Mouse (Mus musculus) macrophage (primary cell): ENCODE results near the gene Ell2. TPM values are rescaled to one million over a fixed set of nuclear protein-coding genes. Genes with fewer than 3 reads are reported as not detected.

Experiments
- H3K27ac ChIP-seq: fragments of 350-480 bp; formaldehyde crosslinking; 2 replicates; pipeline ENCODE4 v1.9.0; 2021
- H3K36me3 ChIP-seq: fragments of 350-480 bp; formaldehyde crosslinking; 2 replicates; pipeline ENCODE4 v1.9.0; 2021; ENCODE audit errors: inconsistent target
- H3K4me3 ChIP-seq: fragments of 350-480 bp; formaldehyde crosslinking; 2 replicates; pipeline ENCODE4 v1.9.0; 2021; ENCODE audit errors: inconsistent target
- H3K79me2 ChIP-seq: fragments of 350-480 bp; formaldehyde crosslinking; 2 replicates; pipeline ENCODE4 v1.9.0; 2021; ENCODE audit errors: inconsistent target
- WGBS: methylation state at CpG from one replicate; pipeline ENCODE4 v1.1.7; 2026; ENCODE audit warnings: inconsistent platforms; ENCODE audit not compliant: missing documents; 5-methylcytosine and 5-hydroxymethylcytosine counted together
- polyA plus RNA-seq: library from polyadenylated mRNA; stranded (reverse); fragments of 250-400 nt; gene quantifications from 3 replicates; pipeline ENCODE4 v1.2.4, GENCODE M21; 2018; ENCODE audit warnings: inconsistent platforms

The Ell2 gene
- polyA plus RNA-seq, 1 experiment from 2014 or later = 35.1 TPM

DNA sequence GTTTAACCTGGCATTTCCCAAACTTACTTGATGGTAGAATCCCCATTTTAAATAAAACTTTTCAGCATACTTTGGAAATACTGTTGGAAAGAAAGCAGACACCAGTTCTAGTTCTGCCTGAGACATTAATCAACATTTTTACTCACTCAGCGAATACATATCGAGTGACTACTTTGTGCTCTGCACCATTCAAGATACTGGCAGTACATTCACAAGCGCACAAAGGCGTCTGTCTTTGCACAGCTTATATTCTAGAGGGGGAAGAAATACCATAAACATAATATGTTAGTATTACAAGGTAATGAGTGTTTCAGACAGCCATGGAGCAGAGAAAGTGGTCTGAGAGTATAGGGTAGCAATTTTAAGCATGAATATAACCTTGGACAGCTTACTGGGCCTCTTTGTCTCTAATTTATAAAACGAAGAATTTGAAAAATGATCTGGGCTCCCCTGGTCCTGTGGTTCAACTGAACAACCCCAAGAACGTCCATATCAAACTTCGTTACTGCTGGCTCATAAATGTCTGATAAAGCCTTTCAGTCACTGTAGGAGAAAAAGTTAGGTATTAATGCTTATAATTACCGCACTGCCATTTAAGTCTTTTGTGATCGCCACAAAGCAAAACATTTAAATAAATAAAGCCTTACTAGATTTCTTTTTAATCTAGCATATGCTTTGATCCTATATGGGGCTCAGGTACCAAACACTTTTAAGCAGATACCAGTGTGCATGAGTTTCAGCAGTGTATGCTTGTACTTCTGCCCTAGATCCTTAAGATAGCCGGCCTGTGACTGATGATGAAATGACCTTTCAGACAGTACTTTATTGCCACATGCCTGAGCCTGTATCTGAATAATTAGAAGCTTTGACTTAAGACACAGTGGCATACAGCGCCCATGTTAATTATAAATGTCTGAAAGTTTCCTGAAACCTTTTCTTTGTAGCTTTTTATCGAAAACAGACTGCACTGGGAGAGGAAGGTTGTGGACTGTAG, 35.5 kb downstream of the Ell2 start:
- no peaks in the 10 kb centered on the region for H3K36me3 ChIP-seq
- peaks cover 90% of the 10 kb centered on the region for H3K79me2 ChIP-seq
- no peak overlapping the region for H3K27ac ChIP-seq
- 89% methylated on average over 12 of the region's 12 CpGs for WGBS
- H3K4me3 ChIP-seq = no peak overlapping the region

DNA sequence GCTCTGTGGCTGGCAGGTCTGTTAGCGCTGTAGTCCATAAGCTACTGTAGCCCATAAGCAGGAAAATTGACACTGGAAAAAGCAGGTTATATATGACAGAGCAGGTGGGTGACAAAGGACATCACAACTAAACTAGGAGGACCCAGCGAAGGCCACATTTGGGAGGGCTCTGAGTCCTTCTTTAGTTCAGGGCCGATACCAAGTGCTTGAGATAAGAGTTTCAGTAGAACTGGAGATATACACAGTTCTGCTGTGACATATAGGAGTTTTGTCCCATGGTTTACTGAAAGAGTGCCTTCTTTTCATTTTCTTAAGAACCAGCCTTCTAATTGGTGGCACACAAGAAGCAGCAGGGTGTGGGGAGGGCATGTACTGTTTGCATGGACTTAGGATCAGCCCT, 36.4 kb downstream of the Ell2 start:
- Histone ChIP-seq H3K79me2 (peaks cover 81% of the 10 kb centered on the region), H3K4me3 (no peak overlapping the region), H3K27ac (no peak overlapping the region), H3K36me3 (no peaks in the 10 kb centered on the region)
- 100% methylated on average over 3 of the region's 3 CpGs for WGBS

DNA sequence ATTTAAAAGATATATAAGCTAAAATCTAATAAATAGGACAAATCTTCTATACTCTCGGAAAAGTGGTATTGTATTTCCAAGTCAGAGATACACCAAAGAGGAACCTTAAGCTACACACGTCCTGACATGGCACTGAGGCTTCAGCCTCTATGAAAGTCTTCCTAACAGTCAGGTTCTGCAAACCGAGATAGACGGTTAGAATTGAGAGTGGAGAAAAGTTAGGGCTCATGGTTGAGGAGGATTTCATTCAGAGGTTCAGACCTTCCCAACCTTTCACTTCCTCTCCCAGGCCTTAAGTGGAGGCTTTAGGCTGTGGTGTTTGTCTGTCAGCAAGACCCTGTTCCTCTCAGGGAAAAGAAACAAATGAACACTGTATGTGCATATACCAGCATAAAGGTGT, 37.5 kb downstream of the Ell2 start:
- Histone ChIP-seq H3K79me2 (peaks cover 70% of the 10 kb centered on the region), H3K36me3 (peaks cover 6% of the 10 kb centered on the region; the same call in 1 of the 2 replicates), H3K27ac (no peak overlapping the region), H3K4me3 (no peak overlapping the region)
- 72% methylated on average over 4 of the region's 4 CpGs for WGBS

DNA sequence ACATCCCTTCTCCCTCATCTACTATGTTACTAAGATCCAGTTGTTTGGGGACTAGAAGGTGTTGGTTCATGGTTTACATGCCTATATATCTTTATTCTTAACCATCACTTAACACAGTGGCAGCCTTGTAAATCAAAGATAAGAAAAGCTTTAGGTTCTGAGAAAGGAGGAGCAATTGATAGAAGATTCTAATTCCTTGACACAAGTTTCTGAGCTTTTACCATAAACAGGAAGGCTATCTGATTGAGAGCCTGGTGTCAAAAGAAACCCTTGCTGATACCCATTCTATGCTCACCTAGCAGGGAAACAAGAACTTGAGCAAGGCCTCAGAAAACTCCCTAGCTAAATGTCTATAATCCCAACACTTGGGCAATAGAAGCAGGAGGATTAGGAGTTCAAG, 38.8 kb downstream of the Ell2 start:
- H3K36me3 ChIP-seq = peaks cover 11% of the 10 kb centered on the region; the same call in 1 of the 2 replicates
- H3K4me3 ChIP-seq = no peak overlapping the region
- H3K27ac ChIP-seq = no peak overlapping the region
- peaks cover 57% of the 10 kb centered on the region for H3K79me2 ChIP-seq

DNA sequence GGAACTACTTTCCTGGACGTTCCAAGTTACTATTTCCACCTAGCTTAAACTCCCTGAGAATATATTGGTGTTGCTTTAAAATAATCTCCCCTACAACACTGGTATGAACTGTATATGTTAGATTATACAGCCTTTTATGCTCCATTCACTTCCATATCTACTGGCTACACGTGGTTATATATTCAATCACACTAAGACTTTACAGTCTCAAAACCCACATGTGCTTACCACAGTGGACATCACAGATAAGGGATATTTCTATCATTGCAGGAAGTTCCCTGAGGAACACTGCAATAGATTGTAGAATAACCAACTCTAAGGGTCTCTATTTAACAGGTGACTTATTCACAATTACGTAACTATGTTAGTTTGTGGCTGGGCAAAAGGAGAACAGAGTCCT, 40.7 kb downstream of the Ell2 start:
- H3K4me3 ChIP-seq = no peak overlapping the region
- peaks cover 38% of the 10 kb centered on the region for H3K79me2 ChIP-seq
- 66% methylated on average over 3 of the region's 3 CpGs for WGBS
- H3K36me3 ChIP-seq = peaks cover 17% of the 10 kb centered on the region; the same call in 1 of the 2 replicates
- no peak overlapping the region for H3K27ac ChIP-seq

DNA sequence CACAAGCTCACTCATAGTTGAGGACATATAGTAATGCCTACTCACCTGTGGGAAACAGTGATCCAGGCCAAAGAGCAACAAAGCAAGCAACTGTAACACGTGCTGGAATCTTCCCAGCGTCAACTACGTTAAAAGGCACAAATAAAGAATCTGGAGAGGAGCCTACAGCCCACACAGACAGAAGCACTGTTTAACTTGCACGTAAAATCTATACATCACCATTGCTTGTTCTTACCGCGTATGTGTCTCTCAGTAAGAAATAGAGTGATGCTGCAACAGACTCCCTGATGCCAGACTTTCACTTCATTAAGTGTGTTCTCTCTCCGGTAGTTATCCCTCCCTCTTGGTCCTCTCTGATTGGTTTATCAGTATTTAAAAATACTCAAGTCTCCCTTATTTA, 42.1 kb downstream of the Ell2 start:
- Histone ChIP-seq H3K36me3 (peaks cover 17% of the 10 kb centered on the region; the same call in 1 of the 2 replicates), H3K27ac (no peak overlapping the region), H3K4me3 (no peak overlapping the region), H3K79me2 (peaks cover 24% of the 10 kb centered on the region)
- WGBS = 90% methylated on average over 7 of the region's 7 CpGs

DNA sequence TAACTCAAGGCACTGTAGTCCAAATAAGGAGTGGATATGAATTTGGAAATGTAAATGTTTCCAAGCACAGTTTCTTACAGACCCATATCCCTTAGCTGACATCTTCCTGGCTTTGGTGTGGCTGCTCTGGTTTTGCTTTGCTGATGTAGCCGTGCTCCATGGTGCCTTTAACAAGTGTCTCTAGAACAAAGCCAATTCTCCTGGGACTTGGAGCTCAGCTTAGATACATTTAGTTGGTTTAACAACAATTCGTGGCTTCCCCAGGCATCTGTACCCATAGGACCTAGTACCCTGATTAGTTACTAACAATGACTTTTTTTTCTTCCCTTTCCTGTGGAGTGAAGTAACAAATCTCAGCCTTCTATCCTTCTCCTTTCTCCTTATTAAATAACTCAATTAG, 44.2 kb downstream of the Ell2 start:
- Histone ChIP-seq H3K4me3 (no peak overlapping the region), H3K36me3 (peaks cover 17% of the 10 kb centered on the region; the same call in 1 of the 2 replicates), H3K27ac (no peak overlapping the region), H3K79me2 (peaks cover 5% of the 10 kb centered on the region; the same call in 1 of the 2 replicates)
- WGBS = 91% methylated on average over 2 of the region's 2 CpGs

DNA sequence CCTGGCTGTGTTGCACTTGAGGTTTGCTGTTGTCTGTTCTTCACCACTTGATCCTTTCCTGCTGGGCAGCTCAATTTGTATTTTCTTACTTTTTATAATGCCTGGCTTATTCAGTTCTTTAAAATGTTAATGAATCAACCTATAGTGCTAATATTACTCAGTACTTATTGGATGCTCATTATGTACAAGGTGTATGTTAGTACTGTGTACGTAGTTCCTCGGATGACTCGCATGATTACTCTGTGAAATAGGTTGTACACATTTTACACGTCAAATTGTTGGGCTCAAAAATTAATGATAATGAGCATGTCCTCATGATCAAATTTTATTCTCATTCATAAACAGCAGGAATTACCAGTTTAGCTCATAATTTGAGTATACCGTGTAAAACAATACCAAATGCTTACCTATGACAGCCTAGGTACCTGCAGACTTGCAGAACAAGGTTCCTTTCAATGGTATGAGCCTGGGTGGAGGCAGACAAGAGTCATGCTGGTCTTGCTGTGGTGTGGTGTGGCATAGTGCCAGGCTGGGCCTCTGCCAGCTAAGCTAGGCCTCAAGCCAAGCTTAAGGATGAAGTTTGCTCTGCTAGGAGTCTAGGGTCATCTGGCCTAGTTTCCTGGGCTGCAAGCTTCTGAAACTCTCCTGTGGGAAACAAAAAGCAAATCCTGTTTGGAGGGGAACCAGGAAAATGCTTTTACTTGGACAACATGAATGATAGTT, 45.8 kb downstream of the Ell2 start:
- no peak overlapping the region for H3K4me3 ChIP-seq
- 77% methylated on average over 5 of the region's 5 CpGs for WGBS
- H3K36me3 ChIP-seq = peaks cover 23% of the 10 kb centered on the region; the same call in 1 of the 2 replicates
- H3K79me2 ChIP-seq = no peaks in the 10 kb centered on the region
- H3K27ac ChIP-seq = no peak overlapping the region

DNA sequence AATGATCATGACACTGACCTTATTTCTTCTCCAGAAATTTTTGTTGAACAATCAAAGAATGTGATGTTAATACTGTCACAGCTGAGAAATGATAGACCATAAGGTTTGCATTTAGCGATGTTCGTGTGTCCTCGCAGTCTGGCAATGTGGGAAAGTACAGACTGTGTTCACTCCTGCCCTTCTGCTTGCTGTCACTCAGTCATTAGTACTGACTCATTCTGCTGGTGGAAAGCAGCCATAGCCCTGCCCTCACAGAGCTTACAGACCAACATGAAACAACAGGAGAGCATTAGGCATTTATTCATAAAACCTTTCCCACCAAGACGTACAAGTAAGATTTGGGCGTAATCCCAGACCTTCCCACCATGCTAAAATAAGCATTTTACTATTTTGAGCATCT, 47.8 kb downstream of the Ell2 start:
- Histone ChIP-seq H3K79me2 (no peaks in the 10 kb centered on the region), H3K27ac (no peak overlapping the region), H3K4me3 (no peak overlapping the region), H3K36me3 (peaks cover 22% of the 10 kb centered on the region; the same call in 1 of the 2 replicates)
- 98% methylated on average over 5 of the region's 5 CpGs for WGBS

DNA sequence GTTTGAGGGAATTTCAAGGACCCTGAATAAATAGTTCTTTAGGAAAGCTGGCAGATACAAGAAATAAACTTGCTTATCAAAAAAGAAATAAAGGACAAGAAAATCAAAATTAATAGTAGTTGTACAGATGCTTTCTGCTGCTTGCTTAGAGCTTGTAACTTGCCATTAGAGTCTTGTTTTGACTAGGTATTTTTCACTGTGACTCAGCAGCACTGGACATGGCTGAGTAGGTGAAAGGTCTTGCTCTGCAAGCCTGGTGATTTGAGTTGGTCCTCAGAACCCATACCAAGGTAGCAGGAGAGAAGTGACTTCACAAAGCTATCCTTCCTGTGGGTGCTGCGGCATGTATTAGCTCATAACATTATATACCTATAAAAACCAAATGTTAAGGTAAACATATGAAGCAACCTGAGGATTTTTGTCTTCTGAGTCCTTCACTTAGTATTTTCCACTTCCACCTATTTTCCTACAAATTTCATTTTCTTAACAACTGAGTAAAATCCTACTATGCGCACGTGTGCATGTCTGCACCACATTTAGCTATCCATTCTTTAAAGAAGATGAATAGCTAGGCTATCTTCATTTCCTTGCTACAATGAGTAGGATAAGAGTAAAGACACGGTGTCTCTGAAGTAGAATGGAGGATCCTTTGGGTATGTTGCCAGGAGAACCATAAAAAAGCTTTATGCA, 54.4 kb downstream of the Ell2 start:
- Histone ChIP-seq H3K36me3 (peaks cover 50% of the 10 kb centered on the region; the same call in 1 of the 2 replicates), H3K4me3 (no peak overlapping the region), H3K79me2 (no peaks in the 10 kb centered on the region), H3K27ac (no peak overlapping the region)
- 95% methylated on average over 4 of the region's 4 CpGs for WGBS

DNA sequence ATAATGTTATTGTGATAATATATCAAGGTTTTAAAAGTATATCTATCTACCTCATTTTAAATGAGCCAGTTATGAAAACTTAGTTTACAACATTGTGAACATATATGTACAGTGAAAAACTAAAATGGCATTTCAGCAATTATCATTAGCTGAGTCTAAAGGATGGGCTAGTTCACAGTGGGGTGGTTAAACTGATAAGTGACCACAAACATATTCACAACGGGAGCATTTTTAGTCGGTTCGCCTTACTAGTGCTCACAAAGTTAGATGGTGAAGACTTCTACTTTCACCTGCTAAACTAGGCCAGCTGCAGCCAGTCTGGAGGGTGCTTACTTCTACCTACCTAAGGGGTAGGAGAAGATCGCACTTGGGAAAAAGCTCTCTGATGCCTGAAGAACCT, 56.2 kb downstream of the Ell2 start:
- H3K36me3 ChIP-seq = peaks cover 55% of the 10 kb centered on the region; the same call in 1 of the 2 replicates
- H3K4me3 ChIP-seq = no peak overlapping the region
- H3K27ac ChIP-seq = no peak overlapping the region
- WGBS = 96% methylated on average over 4 of the region's 4 CpGs
- H3K79me2 ChIP-seq = no peaks in the 10 kb centered on the region

DNA sequence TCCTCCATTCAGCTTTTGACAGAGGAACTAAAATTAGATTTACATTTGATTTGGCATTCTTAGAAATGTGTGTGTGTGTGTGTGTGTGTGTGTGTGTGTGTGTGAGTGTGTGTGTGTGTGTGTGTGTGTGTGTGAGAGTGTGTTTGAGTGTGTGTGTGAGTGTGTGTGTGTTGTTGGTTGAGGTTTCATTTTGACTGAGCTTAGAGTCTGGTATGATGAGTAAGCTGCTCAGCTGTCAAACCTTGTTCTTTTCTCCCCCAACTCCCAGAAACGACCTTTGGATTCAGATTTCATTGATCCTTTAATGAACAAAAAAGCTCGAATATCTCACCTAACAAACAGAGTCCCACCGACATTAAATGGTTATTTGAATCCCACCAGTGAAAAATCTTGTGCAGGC, 56.7 kb downstream of the Ell2 start:
- peaks cover 55% of the 10 kb centered on the region for H3K36me3 ChIP-seq

DNA sequence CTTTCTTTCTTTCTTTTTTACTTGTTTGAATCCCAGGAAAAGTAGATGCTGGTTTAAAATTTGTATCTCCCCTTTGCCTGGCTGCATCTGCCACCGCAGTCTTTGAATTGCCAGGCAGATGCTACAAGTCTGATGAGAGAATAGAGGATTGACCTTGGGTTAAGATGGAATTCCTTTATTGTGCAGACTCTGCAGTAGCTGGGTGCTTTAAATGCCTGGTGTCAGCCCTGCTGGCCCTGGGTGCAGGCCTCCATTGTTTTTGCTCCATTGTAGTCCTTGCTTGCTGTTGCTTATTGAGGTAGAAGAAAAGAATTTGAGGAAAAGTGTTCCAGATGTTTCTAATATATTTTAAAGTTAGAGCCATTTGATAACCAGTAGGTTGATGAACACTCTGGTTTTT, 59.2 kb downstream of the Ell2 start:
- Histone ChIP-seq H3K79me2 (no peaks in the 10 kb centered on the region), H3K27ac (no peak overlapping the region), H3K36me3 (peaks cover 79% of the 10 kb centered on the region), H3K4me3 (no peak overlapping the region)
- WGBS = 92% methylated on average over 1 of the region's 1 CpGs

More for the DNA sequence above, 56.7 kb downstream of the Ell2 start:
- H3K4me3 ChIP-seq = no peak overlapping the region
- WGBS = 74% methylated on average over 3 of the region's 3 CpGs
- no peaks in the 10 kb centered on the region for H3K79me2 ChIP-seq
- no peak overlapping the region for H3K27ac ChIP-seq

DNA sequence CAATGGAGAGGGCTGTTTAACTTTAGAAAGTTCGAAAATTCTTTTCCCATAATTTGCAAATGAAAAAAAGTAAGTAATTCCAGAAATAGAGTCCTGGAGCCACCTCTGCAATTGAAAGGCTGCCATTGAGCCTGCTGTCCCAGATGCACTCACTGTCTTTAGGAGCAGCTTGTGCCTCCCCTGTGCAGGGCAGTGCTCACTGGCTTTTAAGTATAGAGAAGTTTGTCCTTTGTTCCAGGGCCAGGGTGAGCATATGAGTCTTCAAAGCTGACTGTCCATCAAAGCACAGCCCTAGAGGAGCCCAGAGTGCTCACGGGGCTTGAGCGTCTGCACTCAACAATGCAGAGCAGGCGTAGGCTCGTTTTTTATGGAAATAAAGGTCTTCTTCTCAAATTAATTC, 59.7 kb downstream of the Ell2 start:
- no peaks in the 10 kb centered on the region for H3K79me2 ChIP-seq
- H3K27ac ChIP-seq = no peak overlapping the region
- 100% methylated on average over 5 of the region's 5 CpGs for WGBS
- no peak overlapping the region for H3K4me3 ChIP-seq
- peaks cover 77% of the 10 kb centered on the region for H3K36me3 ChIP-seq
